Mouse (Mus musculus): ENCODE results near the gene Igdcc4.

- TF ChIP-seq CTCF (IDR thresholded peaks at IDR 0.05; ENCODE audit: low read depth, low read length) (no peak), POLR2A (IDR thresholded peaks at IDR 0.05; ENCODE audit: borderline replicate concordance, low read depth, low read length) (no peak)
Measured at GRCm38 (mm10) chr9:65109132-65110072, 8.1 kb downstream of the Igdcc4 start.

Data from bone marrow macrophage, adult 2 months (primary cell).